Mouse (Mus musculus): ENCODE data around the gene Arhgap15.

Gene Arhgap15

GRCm38 (mm10) chr2:43783759-43784735 is 35.4 kb downstream of the Arhgap15 start:
- no peak for DNase-seq (ENCODE audit: low spot score)

DNA sequence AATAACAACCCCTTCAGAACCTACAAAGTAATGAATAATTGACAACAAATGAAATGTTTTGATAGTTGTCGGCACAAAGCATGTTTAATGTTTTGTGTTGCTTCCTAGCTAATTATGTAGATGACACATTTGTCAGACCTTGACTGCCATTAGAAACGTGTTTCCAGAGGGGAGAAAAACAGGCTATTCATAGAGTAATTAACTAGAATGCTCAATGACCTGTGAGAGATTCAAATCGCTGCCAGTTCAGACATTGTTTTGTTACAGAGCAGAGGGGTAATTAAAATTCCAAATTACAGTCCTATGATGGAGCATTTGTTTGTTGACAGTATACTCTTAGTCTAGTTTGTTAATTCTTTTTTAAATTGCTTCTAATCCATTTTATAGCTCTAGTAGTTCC is 37.5 kb downstream of the Arhgap15 start:
- no peak for DNase-seq (ENCODE audit: low spot score)

GRCm38 (mm10) chr2:43787141-43787540 is 38.5 kb downstream of the Arhgap15 start:
- DNase-seq (ENCODE audit: low spot score): no peak

DNA sequence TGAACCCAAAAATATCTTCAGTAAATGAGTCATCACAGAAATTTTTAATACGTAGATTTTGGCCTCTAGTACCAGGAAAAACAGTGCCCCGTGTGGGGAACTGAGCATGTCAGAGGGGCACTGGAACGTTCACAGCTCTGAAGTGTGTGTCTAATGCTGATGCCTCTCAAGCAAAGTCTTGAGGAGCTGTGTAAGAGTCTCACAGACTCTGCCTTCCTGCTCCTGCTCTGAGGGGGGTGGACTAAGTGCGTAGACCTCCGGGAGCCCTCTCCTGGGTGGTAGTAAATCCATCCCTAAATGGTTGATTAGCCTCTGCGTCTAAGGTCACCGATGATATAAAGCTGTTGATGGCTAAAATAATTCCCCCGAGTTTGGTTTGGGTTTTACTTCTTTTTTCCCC is 39.9 kb downstream of the Arhgap15 start:
- DNase-seq (ENCODE audit: low spot score): no peak

GRCm38 (mm10) chr2:43790049-43790693 is 41.5 kb downstream of the Arhgap15 start:
- DNase-seq (ENCODE audit: low spot score): no peak

DNA sequence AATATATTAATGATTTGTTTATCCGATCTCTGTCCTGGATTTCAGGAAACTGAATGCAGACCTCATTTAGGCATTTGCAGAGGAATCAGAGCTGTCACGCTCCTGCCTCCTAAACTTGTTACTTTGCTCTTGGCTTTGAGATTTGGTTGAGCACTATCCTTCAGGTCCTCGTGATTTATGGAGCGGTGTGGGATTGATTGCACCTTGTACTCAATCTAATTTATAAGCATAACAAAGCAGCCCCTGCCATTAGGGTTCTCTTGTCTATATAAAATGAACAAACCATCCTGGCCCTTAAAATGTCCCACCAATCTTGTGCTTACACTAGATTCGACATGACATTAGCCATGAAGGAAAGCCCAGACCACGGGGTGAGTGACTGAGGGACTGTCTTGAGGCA is 43.0 kb downstream of the Arhgap15 start:
- DNase-seq (ENCODE audit: low spot score): no peak

- DNase-seq (ENCODE audit: low spot score): peak; percentile 43
Observed at GRCm38 (mm10) chr2:43793105-43793504, 44.5 kb downstream of the Arhgap15 start.

GRCm38 (mm10) chr2:43794700-43795099 is 46.1 kb downstream of the Arhgap15 start:
- no peak for DNase-seq (ENCODE audit: low spot score)

GRCm38 (mm10) chr2:43796448-43796847 is 47.8 kb downstream of the Arhgap15 start:
- DNase-seq (ENCODE audit: low spot score): no peak

DNA sequence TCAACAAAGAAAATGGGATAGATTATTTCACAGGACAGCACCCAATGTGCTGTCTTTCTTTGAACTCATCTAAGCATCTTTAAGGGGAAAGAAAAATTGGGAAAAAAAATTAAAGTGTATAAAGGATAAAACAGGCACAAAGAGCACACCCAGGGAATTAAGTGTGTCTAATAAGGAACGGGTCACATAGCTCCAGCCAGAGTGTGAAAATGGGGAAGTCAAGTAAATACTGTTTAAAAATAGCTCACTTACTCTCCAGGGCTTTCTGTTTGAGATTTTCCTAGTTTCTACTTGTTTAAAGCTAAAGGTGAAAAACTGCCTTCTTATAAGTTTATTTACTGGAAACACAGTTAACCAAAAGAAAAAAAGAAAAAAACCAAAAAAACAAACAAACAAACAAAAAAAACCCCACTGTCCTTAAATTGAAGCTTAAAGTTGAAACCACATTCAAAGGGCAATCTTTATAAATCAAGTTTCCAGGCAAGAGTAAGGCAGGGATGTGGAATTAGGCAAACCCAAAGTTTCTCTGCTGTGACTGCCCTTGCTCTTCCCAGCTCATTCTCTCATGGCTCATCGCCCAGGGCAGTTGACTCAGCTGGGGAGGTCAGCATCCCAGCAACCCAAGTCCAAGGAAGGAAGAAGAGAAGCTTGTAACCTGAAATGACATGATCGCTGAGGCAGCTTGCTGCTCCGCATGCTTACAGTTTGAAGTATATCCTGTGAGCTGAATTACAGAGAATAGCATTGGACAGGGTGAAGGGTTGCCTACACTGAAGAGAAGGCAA is 57.5 kb downstream of the Arhgap15 start:
- no peak for DNase-seq (ENCODE audit: low spot score)

DNA sequence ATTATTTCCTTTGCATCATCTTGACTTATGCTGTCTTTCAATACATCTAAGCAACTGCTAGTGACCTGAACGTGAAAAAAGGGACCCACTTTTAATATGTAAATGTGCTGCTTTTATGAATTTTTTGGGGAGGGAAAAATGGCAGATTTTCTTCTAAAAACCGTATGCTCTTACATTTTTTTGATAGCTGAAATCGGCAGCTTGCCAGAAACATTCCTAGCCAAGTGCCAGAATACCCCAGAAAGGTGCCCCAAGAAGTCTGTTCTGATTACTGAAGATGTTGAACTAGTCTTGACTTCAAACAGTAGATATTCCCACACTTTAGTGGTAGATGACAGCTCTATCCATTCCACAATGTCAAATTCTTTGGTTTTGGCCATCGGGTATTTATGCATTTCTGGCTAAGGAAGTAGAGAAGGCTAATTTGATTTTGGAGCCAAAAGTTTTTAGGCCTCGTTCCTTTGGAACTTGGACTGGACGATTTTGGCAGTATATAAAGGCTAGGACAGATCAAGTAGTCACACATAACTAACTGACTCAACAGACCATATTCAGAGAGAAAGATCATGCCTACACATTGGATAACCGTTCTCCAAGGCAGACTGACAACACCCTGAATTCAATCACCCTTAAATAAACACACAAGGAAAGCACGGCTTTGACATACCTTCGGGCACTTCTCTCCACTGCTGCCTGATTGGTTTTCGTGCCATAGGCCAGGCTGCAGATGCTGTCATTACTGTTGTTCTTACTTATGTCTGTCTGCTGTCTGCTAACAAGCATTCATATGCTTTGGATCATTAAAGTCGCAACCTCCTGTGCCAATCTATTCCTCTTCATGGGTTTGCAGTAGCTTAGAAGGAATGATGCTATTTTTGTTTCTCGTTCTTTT is 67.5 kb downstream of the Arhgap15 start:
- DNase-seq (ENCODE audit: low spot score): no peak

GRCm38 (mm10) chr2:43816788-43817581 is 68.4 kb downstream of the Arhgap15 start:
- DNase-seq (ENCODE audit: low spot score): no peak

DNA sequence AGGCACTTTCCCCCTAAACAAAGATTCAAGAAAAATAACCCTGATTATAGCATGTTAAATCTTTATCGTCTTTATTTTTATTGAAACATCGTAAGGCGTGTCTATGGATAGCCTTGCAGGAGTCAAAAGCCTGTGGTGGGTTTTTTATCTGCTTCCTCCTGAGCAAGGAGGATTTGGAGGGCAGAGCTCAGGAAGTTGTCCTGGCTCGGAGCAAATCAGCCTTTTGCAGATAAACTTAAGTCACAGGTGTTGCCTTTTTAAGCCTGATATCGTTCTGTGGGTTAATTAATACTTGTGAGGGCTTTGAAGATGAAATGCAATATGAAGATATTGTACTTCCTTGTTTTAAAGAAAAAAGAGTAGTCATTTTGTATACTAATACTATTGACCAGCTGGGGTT is 87.3 kb downstream of the Arhgap15 start:
- peak; percentile 36 for DNase-seq (ENCODE audit: low spot score)

GRCm38 (mm10) chr2:43841644-43842043 is 93.0 kb downstream of the Arhgap15 start:
- no peak for DNase-seq (ENCODE audit: low spot score)

GRCm38 (mm10) chr2:43851195-43851594 is 102.6 kb downstream of the Arhgap15 start:
- peak; percentile 17 for DNase-seq (ENCODE audit: low spot score)

GRCm38 (mm10) chr2:43862709-43863108 is 114.1 kb downstream of the Arhgap15 start:
- DNase-seq (ENCODE audit: low spot score): no peak

- DNase-seq (ENCODE audit: low spot score): peak; percentile 53
Observed at GRCm38 (mm10) chr2:43902403-43902973, 153.9 kb downstream of the Arhgap15 start.

DNA sequence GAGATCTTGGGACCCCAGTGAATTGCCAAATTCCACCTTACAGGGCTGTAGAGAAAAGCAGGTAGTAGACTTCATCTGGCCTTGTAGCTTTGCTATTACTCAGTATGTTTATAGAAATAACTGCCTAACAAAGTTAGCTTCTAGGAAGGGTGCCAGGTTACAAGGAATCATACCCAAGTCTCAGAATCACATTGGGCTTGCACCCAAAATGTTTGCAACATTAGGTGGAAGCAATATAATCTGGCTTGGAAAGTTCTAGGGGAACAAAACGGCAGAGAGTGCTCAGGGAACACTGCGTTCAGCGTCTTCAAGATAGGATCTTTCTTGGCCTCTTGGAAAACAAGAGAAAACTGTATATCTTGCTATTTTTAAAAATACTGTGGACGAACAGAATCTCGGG is 158.9 kb downstream of the Arhgap15 start:
- DNase-seq (ENCODE audit: low spot score): no peak

DNA sequence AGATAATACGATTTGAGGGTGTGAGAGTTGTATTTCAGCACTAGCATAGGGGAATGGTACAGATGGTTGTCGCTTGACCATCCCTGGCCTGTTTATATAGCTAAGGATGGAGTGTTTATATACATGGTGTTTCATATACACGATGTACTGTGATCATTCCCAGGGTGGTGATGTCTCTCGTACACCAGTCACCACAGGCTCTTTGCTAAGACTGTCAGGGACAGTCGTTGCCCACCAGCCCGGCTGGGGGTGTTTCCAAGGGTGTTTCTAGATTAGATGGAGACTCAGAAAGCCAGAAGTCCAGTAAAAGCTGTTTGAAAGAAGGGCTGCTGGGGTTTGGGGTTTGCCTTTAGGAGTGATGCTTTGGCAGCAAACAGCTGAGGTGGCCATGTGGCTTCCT is 165.5 kb downstream of the Arhgap15 start:
- no peak for DNase-seq (ENCODE audit: low spot score)

DNA sequence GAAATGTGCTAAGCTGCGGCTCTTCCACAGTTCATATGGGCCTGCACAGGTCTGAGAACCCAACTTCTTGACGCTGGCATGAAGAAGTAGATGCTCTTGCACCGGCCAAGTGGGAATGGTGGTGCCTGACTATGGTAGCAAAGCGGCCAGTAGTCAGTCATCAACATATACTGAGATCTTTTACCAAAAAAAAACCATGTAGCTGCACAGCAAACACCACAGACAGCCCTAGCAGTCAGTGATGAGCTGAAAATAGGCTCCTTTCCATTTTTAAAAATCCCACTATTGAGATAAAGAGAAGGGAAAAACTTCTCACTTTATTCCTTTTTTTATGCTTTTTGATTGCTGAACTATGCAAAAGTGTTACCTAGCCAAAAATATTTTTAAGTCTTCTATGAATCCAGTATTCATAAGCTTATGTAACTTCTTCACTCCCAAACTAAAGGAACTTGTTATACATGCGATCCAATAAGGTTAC is 175.3 kb downstream of the Arhgap15 start:
- DNase-seq (ENCODE audit: low spot score): no peak

Measured in c-Kit-positive CD71-positive TER-119-positive erythroid progenitor cells, embryonic 14.5 days (primary cell).